Mouse (Mus musculus) small intestine, adult 2 months (tissue): ENCODE measurements around the gene Rabgap1l. TPM values are rescaled to one million over a fixed set of nuclear protein-coding genes. Genes with fewer than 3 reads are reported as not detected.

ENCODE experiments used
- H3K27ac ChIP-seq: fragments of 200-500 bp; 2 replicates; pipeline ENCODE4 v1.5.1; 2012; ENCODE audit warnings: low read depth, low read length, control low read depth, inconsistent platforms; ENCODE audit not compliant: insufficient read depth
- H3K27me3 ChIP-seq: fragments of 200-500 bp; 2 replicates; pipeline ENCODE4 v1.6.1; 2012; ENCODE audit warnings: mild to moderate bottlenecking, moderate library complexity, low read length, inconsistent platforms; ENCODE audit not compliant: control insufficient read depth, insufficient read depth
- H3K36me3 ChIP-seq: fragments of 200-500 bp; 2 replicates; pipeline ENCODE4 v1.6.1; 2012; ENCODE audit warnings: mild to moderate bottlenecking, low read length, control low read depth, inconsistent platforms; ENCODE audit not compliant: control insufficient read depth, insufficient read depth
- H3K4me1 ChIP-seq: fragments of 200-500 bp; 2 replicates; pipeline ENCODE4 v1.6.1; 2012; ENCODE audit warnings: low read length, inconsistent platforms, mixed read lengths; ENCODE audit not compliant: control insufficient read depth, insufficient read depth, insufficient read length
- H3K4me3 ChIP-seq: fragments of 200-500 bp; 2 replicates; pipeline ENCODE4 v1.5.1; 2012; ENCODE audit warnings: low read depth, mild to moderate bottlenecking, control low read depth, inconsistent platforms, low read length, moderate library complexity
- CTCF ChIP-seq: fragments of 200-500 bp; IDR thresholded peaks from 2 replicates; pipeline ENCODE4 v1.5.1; 2012; ENCODE audit warnings: low read depth, mild to moderate bottlenecking, control low read depth, inconsistent platforms, low read length, moderate library complexity, mixed read lengths; ENCODE audit not compliant: insufficient replicate concordance, insufficient read length; ENCODE audit errors: extremely low read depth
- POLR2A ChIP-seq: fragments of 200-500 bp; IDR thresholded peaks from 2 replicates; pipeline ENCODE4 v1.6.1; 2012; ENCODE audit warnings: low read depth, mild to moderate bottlenecking, control low read depth, inconsistent platforms, low read length, moderate library complexity
- WGBS: fragments of 180-500 bp; shearing (Covaris S2); methylation state at CpG from one replicate; pipeline ENCODE4 v1.1.7; 2018; 5-methylcytosine and 5-hydroxymethylcytosine counted together
- polyA plus RNA-seq: library from polyadenylated mRNA; depleted of rRNA; stranded (reverse); fragments of >200 nt; gene quantifications from 2 replicates; pipeline ENCODE4 v1.2.3, GENCODE M21; 2012

Rabgap1l gene
- polyA plus RNA-seq, 1 experiment: 4.9 TPM

GRCm38 (mm10) chr1:160787926-160788325, 5.1 kb downstream of the Rabgap1l start:
- Histone ChIP-seq H3K27ac (no peak overlapping the region), H3K4me3 (no peak overlapping the region), H3K27me3 (no peaks in the 10 kb centered on the region), H3K36me3 (no peaks in the 10 kb centered on the region), H3K4me1 (peaks cover 15% of the 10 kb centered on the region)
- no peak for TF ChIP-seq CTCF
- TF ChIP-seq POLR2A: no peak
- 49% methylated on average over 1 of the region's 1 CpGs for WGBS

- H3K27me3 ChIP-seq: no peaks in the 10 kb centered on the region
- H3K4me1 ChIP-seq: peaks cover 14% of the 10 kb centered on the region; the same call in 1 of the 2 replicates
- no peak overlapping the region for H3K27ac ChIP-seq
- WGBS: 62% methylated on average over 3 of the region's 3 CpGs
- no peaks in the 10 kb centered on the region for H3K36me3 ChIP-seq
- no peak for TF ChIP-seq CTCF
- no peak for TF ChIP-seq POLR2A
- H3K4me3 ChIP-seq: no peak overlapping the region
Observed at GRCm38 (mm10) chr1:160787164-160787563, 5.8 kb downstream of the Rabgap1l start.

- 78% methylated on average over 3 of the region's 3 CpGs for WGBS
- Histone ChIP-seq H3K4me3 (no peak overlapping the region), H3K4me1 (peaks cover 14% of the 10 kb centered on the region; the same call in 1 of the 2 replicates), H3K27me3 (no peaks in the 10 kb centered on the region), H3K36me3 (no peaks in the 10 kb centered on the region), H3K27ac (no peak overlapping the region)
- TF ChIP-seq POLR2A (no peak), CTCF (no peak)
Observed at GRCm38 (mm10) chr1:160786571-160786970, 6.4 kb downstream of the Rabgap1l start.

GRCm38 (mm10) chr1:160785681-160786225, 7.3 kb downstream of the Rabgap1l start:
- Histone ChIP-seq H3K4me3 (no peak overlapping the region), H3K27ac (no peak overlapping the region), H3K4me1 (peaks cover 17% of the 10 kb centered on the region; the same call in 1 of the 2 replicates), H3K27me3 (no peaks in the 10 kb centered on the region), H3K36me3 (no peaks in the 10 kb centered on the region)
- 51% methylated on average over 4 of the region's 4 CpGs for WGBS
- TF ChIP-seq CTCF (no peak), POLR2A (no peak)

- H3K4me3 ChIP-seq: no peak overlapping the region
- TF ChIP-seq POLR2A: no peak
- no peaks in the 10 kb centered on the region for H3K27me3 ChIP-seq
- no peak overlapping the region for H3K27ac ChIP-seq
- 29% methylated on average over 1 of the region's 1 CpGs for WGBS
- H3K4me1 ChIP-seq: peaks cover 17% of the 10 kb centered on the region; the same call in 1 of the 2 replicates
- no peaks in the 10 kb centered on the region for H3K36me3 ChIP-seq
Observed at GRCm38 (mm10) chr1:160784122-160784521, 8.9 kb downstream of the Rabgap1l start.

GRCm38 (mm10) chr1:160774166-160774565, 18.8 kb downstream of the Rabgap1l start:
- no peaks in the 10 kb centered on the region for H3K27me3 ChIP-seq
- TF ChIP-seq CTCF: no peak
- no peak for TF ChIP-seq POLR2A
- 93% methylated on average over 1 of the region's 1 CpGs for WGBS
- no peak overlapping the region for H3K4me3 ChIP-seq
- H3K4me1 ChIP-seq: peaks cover 6% of the 10 kb centered on the region; the same call in 1 of the 2 replicates
- no peak overlapping the region for H3K27ac ChIP-seq
- H3K36me3 ChIP-seq: no peaks in the 10 kb centered on the region

- Histone ChIP-seq H3K27ac (no peak overlapping the region), H3K4me3 (no peak overlapping the region), H3K27me3 (no peaks in the 10 kb centered on the region), H3K4me1 (peaks cover 2% of the 10 kb centered on the region; the same call in 1 of the 2 replicates), H3K36me3 (0 out of 2 replicates have a peak, but pooled peaks cover 1% of the 10 kb centered on the region)
- TF ChIP-seq POLR2A (no peak), CTCF (no peak)
- WGBS: 81% methylated on average over 2 of the region's 2 CpGs
Observed at GRCm38 (mm10) chr1:160765565-160765964, 27.4 kb downstream of the Rabgap1l start.
